In genomic region chr14:107340205-107340604, GRCm38 (mm10) we compare ENCODE assay signal across 19 mouse cellular contexts.
DNase-seq lines count a peak whose midpoint lies in the region; ATAC-seq lines count a peak whose summit lies in the region.
"Had no signal": no experiment of that assay in that cellular context is flagged by ENCODE, and none has a peak within 500 bp of the region (broad histone marks: within the 10 kb centered on the region; RNA-seq: fewer than 3 reads in every experiment).

No protein-coding gene starts in this region.

- peak; percentile 55; the same call in 1 of the 2 replicates for ATAC-seq in frontal cortex, adult (ENCODE audit: low TSS enrichment)
- no peak for ATAC-seq in activated CD4-positive, CD25-positive, alpha-beta regulatory T cell, adult 4 months
- ATAC-seq: forebrain, embryonic 16.5 days; intestine, embryonic 16.5 days; midbrain, embryonic 13.5 days had no signal

- DNase-seq in frontal cortex, postnatal 25 days (ENCODE audit: low spot score in 2 of 2) = no peak
- DNase-seq in Muller cell, postnatal 12 days (ENCODE audit: inconsistent ontology term) = peak; percentile 83
- peak; percentile 51 to 52 for DNase-seq in cerebellum, adult 18-20 months
- DNase-seq in cerebellum, postnatal 14 days = peak; percentile 65 to 76
- DNase-seq in retina, postnatal 1 day = no peak
- DNase-seq: adrenal gland, postnatal 36 days; gastrocnemius, postnatal 25 days; kidney, adult 9 months; kidney, postnatal 14 days; liver, embryonic 13.5 days; lung, postnatal 36 days; right cerebral cortex, adult 18-20 months; thymus, adult 18-20 months; thymus, postnatal 4 days had no signal

Comparison
In these comparisons a context has a peak if more than half of its experiments do, and no peak if none do; other contexts are left out.
1. DNase-seq: peak in Muller cell, postnatal 12 days (single experiment), cerebellum, adult 18-20 months (2 of 2) and cerebellum, postnatal 14 days (2 of 2); none in frontal cortex, postnatal 25 days (0 of 2) and retina, postnatal 1 day (single experiment).